Mouse (Mus musculus): ENCODE results near the gene Rnf187. TPM values are rescaled to one million over a fixed set of nuclear protein-coding genes. Genes with fewer than 3 reads are reported as not detected.

The Rnf187 gene
- polyA plus RNA-seq, 2 experiments, result 83.3 to 104 TPM

DNA sequence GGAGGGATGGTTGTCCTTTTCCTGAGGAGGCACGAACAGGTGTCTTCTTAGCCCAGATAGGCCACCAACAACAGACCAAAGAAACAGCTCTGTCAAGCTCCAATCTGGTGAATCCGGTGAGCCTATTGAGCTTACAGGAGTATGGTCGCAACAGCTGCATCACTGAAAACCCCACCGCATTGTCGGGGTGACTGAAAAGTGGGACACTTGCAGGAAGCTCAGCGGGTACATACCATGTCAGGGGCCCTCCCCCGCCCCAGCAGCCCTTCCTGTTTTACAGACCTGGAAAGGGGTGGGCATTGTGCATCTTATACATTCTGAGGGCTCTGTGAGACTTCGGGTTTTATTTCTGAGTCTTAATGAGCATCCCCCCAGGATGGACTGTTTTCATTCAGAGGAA, 55.0 kb downstream of the Rnf187 start:
- Histone ChIP-seq H3K27me3 (ENCODE audit: control insufficient read depth, insufficient read depth, low read length) (no peaks in the 10 kb centered on the region), H3K4me1 (replicated peaks; ENCODE audit: control insufficient read depth in 2 of 2, insufficient read depth in 2 of 2, low read length in 1 of 2) (no peaks in the 10 kb centered on the region), H3K27ac (no peak overlapping the region), H3K4me3 (ENCODE audit: insufficient read depth in 1 of 2, low read depth in 2 of 2, low read length in 2 of 2) (no peak overlapping the region), H3K9ac (replicated peaks) (no peak overlapping the region), H3K9me3 (ENCODE audit: control insufficient read depth, low read length) (no peaks in the 10 kb centered on the region), H3K4me2 (ENCODE audit: low read depth) (no peak overlapping the region), H3K36me3 (replicated peaks; ENCODE audit: control insufficient read depth, insufficient read depth, low read depth) (peaks cover 12% of the 10 kb centered on the region)
- DNase-seq (ENCODE audit: low read depth in 3 of 3, low spot score in 3 of 3) (no peak), ATAC-seq (ENCODE audit: insufficient read depth) (no peak)
- WGBS (ENCODE audit: insufficient replicate concordance), result 62% methylated on average over 8 of the region's 8 CpGs
- TF ChIP-seq EP300 (IDR thresholded peaks at IDR 0.05; ENCODE audit: low read depth) (no peak), CTCF (IDR thresholded peaks at IDR 0.05; ENCODE audit: low read depth) (no peak)

Small RNA genes lying within 50 kb of the gene (microRNA-seq; reads per million reads assigned to microRNA genes)
- gene Gm44313, result 1.3 reads per million

Other genes with a start within 250 kb of the Rnf187 start
- not detected in 2 replicates for gene Olfr319, start 239.8 kb downstream of the Rnf187 start, polyA plus RNA-seq (2012; rRNA removed)
- gene Olfr319, start 239.8 kb downstream of the Rnf187 start, polyA plus RNA-seq (2014; fragmentation: Nextera tagmentation; extraction: Ambion mirVana), result not detected in 2 replicates
- not detected in 2 replicates for gene Olfr318, start 214.9 kb downstream of the Rnf187 start, polyA plus RNA-seq (2012; rRNA removed)
- not detected in 2 replicates for gene Olfr318, start 214.9 kb downstream of the Rnf187 start, polyA plus RNA-seq (2014; fragmentation: Nextera tagmentation; extraction: Ambion mirVana)
- not detected in 2 replicates for gene Olfr317, start 199.7 kb downstream of the Rnf187 start, polyA plus RNA-seq (2012; rRNA removed)
- gene Olfr317, start 199.7 kb downstream of the Rnf187 start, polyA plus RNA-seq (2014; fragmentation: Nextera tagmentation; extraction: Ambion mirVana), result not detected in 2 replicates
- gene Olfr316, start 186.2 kb downstream of the Rnf187 start, polyA plus RNA-seq (2012; rRNA removed), result not detected in 2 replicates
- not detected in 2 replicates for gene Olfr316, start 186.2 kb downstream of the Rnf187 start, polyA plus RNA-seq (2014; fragmentation: Nextera tagmentation; extraction: Ambion mirVana)
- gene Olfr315, start 165.7 kb downstream of the Rnf187 start, polyA plus RNA-seq (2012; rRNA removed), result not detected in 2 replicates
- not detected in 2 replicates for gene Olfr315, start 165.7 kb downstream of the Rnf187 start, polyA plus RNA-seq (2014; fragmentation: Nextera tagmentation; extraction: Ambion mirVana)
- not detected in 2 replicates for gene Olfr314, start 156.0 kb downstream of the Rnf187 start, polyA plus RNA-seq (2012; rRNA removed)
- not detected in 2 replicates for gene Olfr314, start 156.0 kb downstream of the Rnf187 start, polyA plus RNA-seq (2014; fragmentation: Nextera tagmentation; extraction: Ambion mirVana)
- not detected in 2 replicates for gene Fam183b, start 137.0 kb downstream of the Rnf187 start, polyA plus RNA-seq (2012; rRNA removed)
- not detected in 2 replicates for gene Fam183b, start 137.0 kb downstream of the Rnf187 start, polyA plus RNA-seq (2014; fragmentation: Nextera tagmentation; extraction: Ambion mirVana)
- not detected in 2 replicates for gene Olfr313, start 123.9 kb downstream of the Rnf187 start, polyA plus RNA-seq (2012; rRNA removed)
- not detected in 2 replicates for gene Olfr313, start 123.9 kb downstream of the Rnf187 start, polyA plus RNA-seq (2014; fragmentation: Nextera tagmentation; extraction: Ambion mirVana)
- gene Olfr312, start 109.7 kb downstream of the Rnf187 start, polyA plus RNA-seq (2012; rRNA removed), result not detected in 2 replicates
- not detected in 2 replicates for gene Olfr312, start 109.7 kb downstream of the Rnf187 start, polyA plus RNA-seq (2014; fragmentation: Nextera tagmentation; extraction: Ambion mirVana)
- not detected in 2 replicates for gene Olfr311, start 99.7 kb downstream of the Rnf187 start, polyA plus RNA-seq (2012; rRNA removed)
- gene Olfr311, start 99.7 kb downstream of the Rnf187 start, polyA plus RNA-seq (2014; fragmentation: Nextera tagmentation; extraction: Ambion mirVana), result not detected in 2 replicates
- gene Gm12258, start 91.8 kb downstream of the Rnf187 start, polyA plus RNA-seq (2012; rRNA removed), result 2.0 and 2.8 TPM in 2 replicates
- gene Gm12258, start 91.8 kb downstream of the Rnf187 start, polyA plus RNA-seq (2014; fragmentation: Nextera tagmentation; extraction: Ambion mirVana), result 1.3 and 1.8 TPM in 2 replicates
- 0.92 and 1.5 TPM in 2 replicates for gene 2810021J22Rik, start 71.7 kb downstream of the Rnf187 start, polyA plus RNA-seq (2012; rRNA removed)
- gene 2810021J22Rik, start 71.7 kb downstream of the Rnf187 start, polyA plus RNA-seq (2014; fragmentation: Nextera tagmentation; extraction: Ambion mirVana), result 2.2 and 2.5 TPM in 2 replicates
- 3.9 and 4.6 TPM in 2 replicates for gene Zfp39, start 34.7 kb downstream of the Rnf187 start, polyA plus RNA-seq (2012; rRNA removed)
- gene Zfp39, start 34.7 kb downstream of the Rnf187 start, polyA plus RNA-seq (2014; fragmentation: Nextera tagmentation; extraction: Ambion mirVana), result 5.2 and 5.4 TPM in 2 replicates
- gene Btnl10, start 21.0 kb downstream of the Rnf187 start, polyA plus RNA-seq (2012; rRNA removed), result 18.2 and 19.3 TPM in 2 replicates
- gene Btnl10, start 21.0 kb downstream of the Rnf187 start, polyA plus RNA-seq (2014; fragmentation: Nextera tagmentation; extraction: Ambion mirVana), result 9.1 and 9.6 TPM in 2 replicates
- 15.7 and 16.0 TPM in 2 replicates for gene Hist3h2ba, start 10.0 kb upstream of the Rnf187 start, polyA plus RNA-seq (2012; rRNA removed)
- gene Hist3h2ba, start 10.0 kb upstream of the Rnf187 start, polyA plus RNA-seq (2014; fragmentation: Nextera tagmentation; extraction: Ambion mirVana), result 4.2 and 6.0 TPM in 2 replicates
- gene Hist3h2a, start 15.8 kb upstream of the Rnf187 start, polyA plus RNA-seq (2012; rRNA removed), result 11.0 and 11.5 TPM in 2 replicates
- 13.5 and 16.7 TPM in 2 replicates for gene Hist3h2a, start 15.8 kb upstream of the Rnf187 start, polyA plus RNA-seq (2014; fragmentation: Nextera tagmentation; extraction: Ambion mirVana)
- 0.05 and 0.06 TPM in 2 replicates for gene Trim17, start 15.8 kb upstream of the Rnf187 start, polyA plus RNA-seq (2012; rRNA removed)
- gene Trim17, start 15.8 kb upstream of the Rnf187 start, polyA plus RNA-seq (2014; fragmentation: Nextera tagmentation; extraction: Ambion mirVana), result 0.06 and 0.14 TPM in 2 replicates
- gene Trim11, start 39.2 kb upstream of the Rnf187 start, polyA plus RNA-seq (2012; rRNA removed), result 8.1 and 8.3 TPM in 2 replicates
- 6.4 and 6.9 TPM in 2 replicates for gene Trim11, start 39.2 kb upstream of the Rnf187 start, polyA plus RNA-seq (2014; fragmentation: Nextera tagmentation; extraction: Ambion mirVana)
- 0.11 TPM in 2 replicates for gene Obscn, start 197.5 kb upstream of the Rnf187 start, polyA plus RNA-seq (2012; rRNA removed)
- 0.06 and 0.13 TPM in 2 replicates for gene Obscn, start 197.5 kb upstream of the Rnf187 start, polyA plus RNA-seq (2014; fragmentation: Nextera tagmentation; extraction: Ambion mirVana)
- 7.9 and 8.0 TPM in 2 replicates for gene Iba57, start 224.8 kb upstream of the Rnf187 start, polyA plus RNA-seq (2012; rRNA removed)
- 4.4 and 4.7 TPM in 2 replicates for gene Iba57, start 224.8 kb upstream of the Rnf187 start, polyA plus RNA-seq (2014; fragmentation: Nextera tagmentation; extraction: Ambion mirVana)
- 0.08 and 0.10 TPM in 2 replicates for gene Gjc2, start 244.3 kb upstream of the Rnf187 start, polyA plus RNA-seq (2012; rRNA removed)
- gene Gjc2, start 244.3 kb upstream of the Rnf187 start, polyA plus RNA-seq (2014; fragmentation: Nextera tagmentation; extraction: Ambion mirVana), result 0.13 TPM in 1 of 2 replicates, not detected in the other

Measured in liver, embryonic 14.5 days (tissue).